Mouse (Mus musculus): ENCODE measurements around the gene Iqgap2.

- TF ChIP-seq CTCF (IDR thresholded peaks at IDR 0.05; ENCODE audit: extremely low read depth, insufficient read length, insufficient replicate concordance, low read depth, low read length): no peak
- TF ChIP-seq POLR2A (IDR thresholded peaks at IDR 0.05; ENCODE audit: low read depth, low read length): no peak
Observed at GRCm38 (mm10) chr13:95581850-95582249, 309.9 kb downstream of the Iqgap2 start.
